Mouse (Mus musculus) limb, embryonic 14.5 days (tissue): Measurements from ENCODE around the gene Cdk17. TPM values are rescaled to one million over a fixed set of nuclear protein-coding genes. Genes with fewer than 3 reads are reported as not detected.

Experiments used
- ATAC-seq: fragments of 200-750 bp; cut with Nextera tagmentation; 2 replicates; pipeline ENCODE4 v1.8.0; 2017; ENCODE audit warnings: low read depth, moderate number of reproducible peaks, moderate TSS enrichment; ENCODE audit not compliant: low FRiP score
- DNase-seq: peaks from one replicate; pipeline ENCODE4 v3.0.0-alpha.2; 2015; ENCODE audit warnings: low spot score
- H3K27ac ChIP-seq: fragments of 300-500 bp; sonication (generic); replicated peaks from 2 replicates; pipeline ENCODE4 v1.5.1; 2014; ENCODE audit warnings: low read depth, mild to moderate bottlenecking, low read length, moderate library complexity, mixed read lengths
- H3K27me3 ChIP-seq: fragments of 300-500 bp; sonication (generic); 2 replicates; pipeline ENCODE4 v1.6.1; 2014; ENCODE audit warnings: low read length, mixed read lengths; ENCODE audit not compliant: control insufficient read depth, insufficient read depth
- H3K36me3 ChIP-seq: fragments of 300-500 bp; sonication (generic); 2 replicates; pipeline ENCODE4 v1.6.1; 2014; ENCODE audit warnings: mild to moderate bottlenecking, low read length, moderate library complexity, mixed read lengths; ENCODE audit not compliant: control insufficient read depth, insufficient read depth
- H3K4me1 ChIP-seq: fragments of 300-500 bp; sonication (generic); 2 replicates; pipeline ENCODE4 v1.6.1; 2014; ENCODE audit warnings: antibody characterized with exemption, low read length, mixed read lengths; ENCODE audit not compliant: control insufficient read depth, insufficient read depth
- H3K4me2 ChIP-seq: fragments of 300-500 bp; sonication (generic); replicated peaks from 2 replicates; pipeline ENCODE4 v1.6.1; 2014; ENCODE audit warnings: low read depth, mild to moderate bottlenecking, low read length, moderate library complexity; ENCODE audit not compliant: severe bottlenecking
- H3K4me3 ChIP-seq: fragments of 300-500 bp; sonication (generic); replicated peaks from 2 replicates; pipeline ENCODE4 v1.5.1; 2014; ENCODE audit warnings: low read length
- H3K9ac ChIP-seq: fragments of 300-500 bp; sonication (generic); 2 replicates; pipeline ENCODE4 v1.6.1; 2014; ENCODE audit warnings: mild to moderate bottlenecking, low read depth, low read length, moderate library complexity; ENCODE audit not compliant: severe bottlenecking
- H3K9me3 ChIP-seq: fragments of 300-500 bp; sonication (generic); 2 replicates; pipeline ENCODE4 v1.6.1; 2016; ENCODE audit warnings: low read length; ENCODE audit not compliant: control insufficient read depth
- POLR2A ChIP-seq: fragments of 200-500 bp; IDR thresholded peaks from 2 replicates; pipeline ENCODE4 v1.8.0; 2012; ENCODE audit warnings: inconsistent platforms, mild to moderate bottlenecking, moderate library complexity, borderline replicate concordance; ENCODE audit not compliant: insufficient read depth, insufficient read length; ENCODE audit errors: extremely low read depth
- WGBS: fragments of 180-500 bp; shearing (Covaris S2); extraction: QIAGEN DNeasy Blood & Tissue Kit; methylation state at CpG from one replicate; pipeline ENCODE4 v1.1.7; 2014; 5-methylcytosine and 5-hydroxymethylcytosine counted together
- polyA plus RNA-seq, 2 experiments: library from polyadenylated mRNA; depleted of rRNA in 1 of 2; stranded (reverse) in 1 of 2; unstranded in 1 of 2; fragments of >200 nt; fragmentation: Nextera tagmentation in 1 of 2; extraction: Ambion mirVana in 1 of 2; gene quantifications; 2 replicates each; pipeline versions ENCODE4 v1.2.1 to v1.2.3; 2012 to 2014

Cdk17 gene
- polyA plus RNA-seq, 2 experiments: 24.7 to 25.9 TPM

DNA sequence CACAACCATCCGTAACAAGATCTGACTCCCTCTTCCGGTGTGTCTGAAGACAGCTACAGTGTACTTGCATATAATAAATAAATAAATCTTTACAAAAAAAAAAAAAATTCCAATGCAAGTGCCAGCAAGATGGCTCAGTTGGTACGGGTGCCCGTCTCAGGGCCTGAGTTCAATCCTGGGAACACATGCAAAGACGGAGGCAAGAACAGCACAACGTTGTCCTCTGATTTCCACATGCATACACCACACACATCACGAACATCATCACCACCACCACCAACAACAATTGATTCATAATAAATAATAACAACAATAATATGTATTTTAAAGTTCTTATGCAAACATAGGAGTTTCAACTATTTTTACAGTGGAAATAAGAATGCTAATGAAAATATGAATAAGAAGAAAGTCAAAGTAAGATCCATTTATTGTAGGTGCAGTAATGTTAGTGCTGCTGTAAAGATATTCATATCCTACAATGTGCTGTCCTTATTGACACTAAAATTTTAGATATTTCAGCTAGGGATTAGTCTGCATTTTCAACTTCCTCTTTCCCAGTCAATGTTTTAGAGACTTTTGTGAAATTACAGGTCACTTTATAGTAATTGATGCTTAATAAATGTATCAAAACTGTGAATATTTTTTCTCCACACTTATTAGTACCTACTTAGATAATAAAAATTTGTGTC lies 2.4 kb downstream of the Cdk17 start:
- Histone ChIP-seq H3K4me2 (peak overlapping the region; percentile 20; the same call in 1 of the 2 replicates), H3K4me1 (peaks cover 20% of the 10 kb centered on the region), H3K36me3 (no peaks in the 10 kb centered on the region), H3K27me3 (no peaks in the 10 kb centered on the region), H3K9ac (no peak overlapping the region), H3K9me3 (no peaks in the 10 kb centered on the region), H3K27ac (no peak overlapping the region), H3K4me3 (no peak overlapping the region)
- no peak for DNase-seq
- 77% methylated on average over 7 of the region's 7 CpGs for WGBS
- no peak for ATAC-seq
- no peak for TF ChIP-seq POLR2A

DNA sequence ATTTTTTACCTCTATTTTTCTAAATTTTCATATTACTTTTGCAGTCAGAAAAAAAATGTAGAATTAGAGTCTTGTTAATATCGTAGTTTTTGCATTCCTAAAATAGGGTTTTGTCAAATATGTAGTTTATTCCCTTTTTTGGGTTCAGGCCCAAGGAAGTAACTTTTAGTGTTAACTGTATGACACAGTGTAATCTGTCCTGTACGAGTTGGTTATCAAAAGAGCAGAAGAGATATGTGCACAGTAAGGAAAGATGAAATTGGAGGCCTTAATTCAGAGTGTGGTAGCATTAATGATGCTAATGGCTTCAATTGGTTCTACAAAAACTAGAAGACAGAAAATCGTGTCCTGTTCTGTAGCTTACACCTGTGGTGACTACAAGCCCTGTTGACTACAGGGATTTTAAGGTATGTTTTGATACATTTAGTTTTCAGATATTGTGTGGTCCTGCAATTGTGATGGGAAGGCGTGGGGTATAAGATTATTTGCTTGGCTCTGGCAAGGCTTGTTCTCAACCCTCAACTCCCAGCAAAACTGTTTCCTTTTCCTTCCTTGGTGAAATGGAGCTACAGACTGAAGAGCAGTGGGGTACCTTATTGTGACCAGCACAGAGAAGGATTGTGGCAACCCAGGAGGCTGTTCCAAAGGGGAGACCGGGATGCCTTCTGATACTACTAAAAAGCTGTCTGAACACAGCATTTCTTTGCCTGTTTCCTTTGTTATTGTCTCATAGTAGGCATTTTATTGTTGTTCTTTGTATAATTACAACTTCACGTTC lies 3.2 kb downstream of the Cdk17 start:
- no peak overlapping the region for H3K27ac ChIP-seq
- H3K4me1 ChIP-seq: peaks cover 20% of the 10 kb centered on the region
- DNase-seq: no peak
- no peaks in the 10 kb centered on the region for H3K36me3 ChIP-seq
- H3K4me2 ChIP-seq: no peak overlapping the region
- no peak for ATAC-seq
- H3K9ac ChIP-seq: no peak overlapping the region
- no peaks in the 10 kb centered on the region for H3K9me3 ChIP-seq
- no peaks in the 10 kb centered on the region for H3K27me3 ChIP-seq
- WGBS: 71% methylated on average over 6 of the region's 6 CpGs
- no peak overlapping the region for H3K4me3 ChIP-seq
- TF ChIP-seq POLR2A: no peak

DNA sequence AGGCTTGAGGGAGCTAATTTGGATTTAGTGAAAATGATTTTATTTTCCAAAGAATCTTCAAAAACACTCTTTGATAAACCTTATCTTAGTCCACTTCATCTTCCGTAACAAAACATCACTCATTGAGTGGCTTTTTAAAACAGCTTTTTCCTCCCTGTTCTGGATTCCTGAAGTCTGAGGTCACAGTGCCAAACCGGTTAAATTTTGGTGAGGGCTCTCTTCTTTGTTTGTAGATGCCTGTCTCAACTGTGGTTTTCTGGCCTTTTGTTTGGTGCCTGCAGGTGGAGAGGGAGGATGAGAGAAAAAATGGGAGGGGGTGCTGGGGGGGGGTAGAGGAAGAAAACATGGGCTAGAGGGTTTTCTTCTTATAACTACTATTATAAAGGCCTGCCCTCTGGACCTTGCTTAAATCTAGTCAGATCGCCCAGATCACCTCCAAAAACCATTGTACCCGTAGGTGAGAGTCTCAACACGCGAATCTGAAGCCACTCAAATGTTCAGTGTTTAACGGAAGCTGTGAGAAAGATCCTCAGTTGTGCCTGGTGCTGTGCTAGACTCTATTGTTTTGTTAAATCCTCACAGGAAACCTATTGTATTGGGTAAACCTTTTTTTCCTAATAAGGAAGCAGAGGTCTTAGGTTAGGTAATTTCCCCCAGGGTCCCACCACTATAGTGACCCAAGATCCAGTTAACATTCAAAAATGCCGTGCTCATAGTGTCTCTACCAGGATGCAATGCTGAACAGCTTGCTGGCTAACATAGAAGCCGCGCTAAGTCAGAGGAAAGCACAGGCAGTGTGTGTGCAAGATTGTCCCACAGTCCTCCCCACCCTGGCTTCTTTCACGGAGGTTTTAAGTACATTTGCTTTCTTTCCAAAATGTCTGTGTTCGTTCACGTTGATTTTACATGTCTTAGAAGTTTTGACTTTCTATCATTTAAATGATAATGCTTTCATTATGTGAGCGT lies 5.0 kb downstream of the Cdk17 start:
- H3K9ac ChIP-seq: no peak overlapping the region
- no peak overlapping the region for H3K4me3 ChIP-seq
- H3K9me3 ChIP-seq: no peaks in the 10 kb centered on the region
- peak; percentile 22 for DNase-seq
- peaks cover 20% of the 10 kb centered on the region for H3K4me1 ChIP-seq
- whole genome bisulfite sequencing: 33% methylated on average over 14 of the region's 14 CpGs
- no peak for TF ChIP-seq POLR2A
- ATAC-seq: no peak
- H3K36me3 ChIP-seq: no peaks in the 10 kb centered on the region
- H3K4me2 ChIP-seq: no peak overlapping the region; the same call in 1 of the 2 replicates
- H3K27ac ChIP-seq: peak overlapping the region; percentile 13
- H3K27me3 ChIP-seq: no peaks in the 10 kb centered on the region

DNA sequence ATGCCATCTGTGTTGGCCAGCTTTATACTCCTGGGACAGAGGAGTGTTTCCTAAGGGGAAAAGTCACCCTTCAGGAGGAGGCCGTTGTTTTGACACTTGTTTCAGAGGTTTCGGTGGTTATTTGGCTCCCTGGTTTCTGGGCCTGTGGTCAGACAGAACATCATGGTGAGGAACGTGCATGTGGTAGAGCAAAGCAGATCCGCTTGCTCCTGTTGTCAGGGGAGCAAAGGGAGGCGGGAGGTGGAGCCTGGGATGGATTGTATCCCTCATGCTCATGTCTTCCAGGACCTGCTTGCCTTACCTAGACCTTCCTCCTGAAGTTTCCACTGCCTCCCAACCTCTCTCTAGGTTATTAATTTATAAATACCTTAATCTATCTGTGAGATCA lies 5.7 kb downstream of the Cdk17 start:
- 24% methylated on average over 5 of the region's 5 CpGs for WGBS
- Histone ChIP-seq H3K27me3 (no peaks in the 10 kb centered on the region), H3K4me2 (no peak overlapping the region; the same call in 1 of the 2 replicates), H3K27ac (no peak overlapping the region; the same call in 1 of the 2 replicates), H3K9ac (no peak overlapping the region), H3K4me1 (peaks cover 20% of the 10 kb centered on the region), H3K36me3 (no peaks in the 10 kb centered on the region), H3K9me3 (no peaks in the 10 kb centered on the region), H3K4me3 (no peak overlapping the region)
- DNase-seq: peak; percentile 19
- TF ChIP-seq POLR2A: no peak
- ATAC-seq: no peak

DNA sequence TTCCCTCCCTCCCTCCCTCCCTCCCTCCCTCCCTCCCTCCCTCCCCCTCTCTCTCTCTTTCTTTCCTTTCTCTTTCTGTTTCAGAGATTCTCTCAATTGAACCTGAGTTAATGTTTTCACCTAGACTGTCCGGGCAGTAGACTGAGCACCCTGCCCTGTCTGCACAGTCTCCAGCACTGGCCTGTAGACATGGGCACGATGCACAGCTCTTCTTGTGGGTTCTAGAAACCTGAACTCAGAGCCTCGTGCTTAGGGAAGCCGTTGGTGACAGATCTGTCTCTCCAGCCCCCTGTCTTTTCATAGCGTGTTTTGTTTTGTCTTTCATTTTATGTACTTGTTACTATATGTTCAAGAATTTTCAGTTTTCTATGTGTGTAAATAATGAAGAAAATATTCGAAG lies 6.6 kb downstream of the Cdk17 start:
- Histone ChIP-seq H3K27me3 (no peaks in the 10 kb centered on the region), H3K9ac (no peak overlapping the region), H3K4me2 (no peak overlapping the region), H3K4me3 (no peak overlapping the region), H3K4me1 (peaks cover 17% of the 10 kb centered on the region), H3K27ac (no peak overlapping the region), H3K9me3 (no peaks in the 10 kb centered on the region), H3K36me3 (no peaks in the 10 kb centered on the region)
- no peak for DNase-seq
- WGBS: 88% methylated on average over 6 of the region's 6 CpGs
- no peak for ATAC-seq
- TF ChIP-seq POLR2A: no peak
